ENCODE assay signal across 23 mouse cellular contexts in genomic region chr2:82080678-82081077, GRCm38 (mm10). TPM values are rescaled to one million over a fixed set of nuclear protein-coding genes. Genes with fewer than 3 reads are reported as not detected.
A peak's percentile ranks its signal among the peaks of the same experiment; 100 is the strongest.
DNase-seq lines count a peak whose midpoint lies in the region; ATAC-seq and TF ChIP-seq lines count a peak whose summit lies in the region.
"Had no signal": no experiment of that assay in that cellular context is flagged by ENCODE, and none has a peak within 500 bp of the region (broad histone marks: within the 10 kb centered on the region; RNA-seq: fewer than 3 reads in every experiment).

No protein-coding gene starts in this region.

- no peaks in the 10 kb centered on the region for H3K9me3 ChIP-seq in hindbrain, embryonic 14.5 days (ENCODE audit: control insufficient read depth, low read length)
- H3K9me3 ChIP-seq in hindbrain, embryonic 13.5 days, result no peaks in the 10 kb centered on the region
- no peaks in the 10 kb centered on the region for H3K9me3 ChIP-seq in limb, embryonic 14.5 days (ENCODE audit: control insufficient read depth, low read length)
- H3K9me3 ChIP-seq in limb, embryonic 10.5 days (replicated peaks), result no peaks in the 10 kb centered on the region
- H3K9me3 ChIP-seq: embryonic facial prominence, embryonic 12.5 days; heart, embryonic 15.5 days; hindbrain, embryonic 10.5 days; kidney, embryonic 15.5 days; liver, embryonic 13.5 days; lung, embryonic 15.5 days had no signal

- ATAC-seq in hindbrain, embryonic 14.5 days (ENCODE audit: low FRiP score), result no peak
- ATAC-seq in hindbrain, embryonic 13.5 days (ENCODE audit: low FRiP score), result no peak
- no peak for ATAC-seq in limb, embryonic 14.5 days (ENCODE audit: low FRiP score, low read depth)

- no peak overlapping the region for H3K27ac ChIP-seq in hindbrain, embryonic 14.5 days
- H3K27ac ChIP-seq in hindbrain, embryonic 13.5 days, result no peak overlapping the region
- H3K27ac ChIP-seq in limb, embryonic 14.5 days (replicated peaks; ENCODE audit: low read depth, low read length), result no peak overlapping the region
- no peak overlapping the region for H3K27ac ChIP-seq in limb, embryonic 10.5 days
- H3K27ac ChIP-seq: embryonic facial prominence, embryonic 12.5 days; heart, embryonic 15.5 days; hindbrain, embryonic 10.5 days; kidney, embryonic 15.5 days; left cerebral cortex, adult 2 months; liver, embryonic 13.5 days; lung, embryonic 15.5 days; macrophage had no signal

- no peak overlapping the region for H3K4me2 ChIP-seq in hindbrain, embryonic 14.5 days (replicated peaks)
- no peak overlapping the region for H3K4me2 ChIP-seq in hindbrain, embryonic 13.5 days
- no peak overlapping the region for H3K4me2 ChIP-seq in limb, embryonic 14.5 days (replicated peaks; ENCODE audit: low read depth, low read length, severe bottlenecking)
- H3K4me2 ChIP-seq: embryonic facial prominence, embryonic 12.5 days; heart, embryonic 15.5 days; kidney, embryonic 15.5 days; liver, embryonic 13.5 days; lung, embryonic 15.5 days; midbrain, embryonic 11.5 days had no signal

- no peaks in the 10 kb centered on the region for H3K27me3 ChIP-seq in hindbrain, embryonic 14.5 days (ENCODE audit: control insufficient read depth, insufficient read depth, low read length)
- no peaks in the 10 kb centered on the region for H3K27me3 ChIP-seq in hindbrain, embryonic 13.5 days
- H3K27me3 ChIP-seq in limb, embryonic 14.5 days (ENCODE audit: control insufficient read depth, insufficient read depth, low read length), result no peaks in the 10 kb centered on the region
- no peaks in the 10 kb centered on the region for H3K27me3 ChIP-seq in limb, embryonic 10.5 days (ENCODE audit: low read depth, poor library complexity, severe bottlenecking)
- H3K27me3 ChIP-seq: CH12.LX; embryonic facial prominence, embryonic 12.5 days; heart, embryonic 15.5 days; kidney, embryonic 15.5 days; liver, embryonic 13.5 days; lung, embryonic 15.5 days had no signal

- no peak for TF ChIP-seq CTCF in brain, embryonic 14.5 days (IDR thresholded peaks at IDR 0.05; ENCODE audit: borderline replicate concordance, extremely low read depth, insufficient read depth, insufficient read length)

- DNase-seq in hindbrain, embryonic 14.5 days (ENCODE audit: low spot score), result peak; percentile 60
- DNase-seq in limb, embryonic 14.5 days (ENCODE audit: low spot score), result peak; percentile 12
- DNase-seq in limb, embryonic 10.5 days (ENCODE audit: low spot score), result no peak
- DNase-seq in brain, embryonic 14.5 days (ENCODE audit: low read depth), result peak; percentile 77
- DNase-seq in retina, embryonic 14.5 days (ENCODE audit: low spot score), result peak; percentile 47
- DNase-seq in adrenal gland, adult 2 months, result no peak
- DNase-seq: cerebellum, adult 9-10 months; gastrocnemius, postnatal 25 days; liver, embryonic 13.5 days had no signal

- no peak overlapping the region for H3K9ac ChIP-seq in hindbrain, embryonic 14.5 days
- H3K9ac ChIP-seq in hindbrain, embryonic 13.5 days, result no peak overlapping the region
- H3K9ac ChIP-seq in limb, embryonic 14.5 days (ENCODE audit: low read depth, low read length, severe bottlenecking), result no peak overlapping the region
- H3K9ac ChIP-seq: embryonic facial prominence, embryonic 12.5 days; heart, embryonic 15.5 days; kidney, embryonic 15.5 days; liver, embryonic 13.5 days; lung, embryonic 15.5 days had no signal

- no peaks in the 10 kb centered on the region for H3K36me3 ChIP-seq in hindbrain, embryonic 14.5 days (replicated peaks; ENCODE audit: control insufficient read depth, insufficient read depth)
- H3K36me3 ChIP-seq in hindbrain, embryonic 13.5 days, result no peaks in the 10 kb centered on the region
- no peaks in the 10 kb centered on the region for H3K36me3 ChIP-seq in limb, embryonic 14.5 days (ENCODE audit: control insufficient read depth, insufficient read depth, low read length)
- no peaks in the 10 kb centered on the region for H3K36me3 ChIP-seq in limb, embryonic 10.5 days
- H3K36me3 ChIP-seq: embryonic facial prominence, embryonic 12.5 days; heart, embryonic 15.5 days; hindbrain, embryonic 10.5 days; kidney, embryonic 15.5 days; liver, embryonic 13.5 days; lung, embryonic 15.5 days had no signal

- H3K4me3 ChIP-seq in hindbrain, embryonic 14.5 days (replicated peaks; ENCODE audit: low read length), result no peak overlapping the region
- no peak overlapping the region for H3K4me3 ChIP-seq in hindbrain, embryonic 13.5 days
- no peak overlapping the region for H3K4me3 ChIP-seq in limb, embryonic 14.5 days (replicated peaks; ENCODE audit: low read length)
- H3K4me3 ChIP-seq in limb, embryonic 10.5 days, result no peak overlapping the region
- H3K4me3 ChIP-seq: embryonic facial prominence, embryonic 12.5 days; heart, embryonic 15.5 days; hindbrain, embryonic 10.5 days; kidney, embryonic 15.5 days; left cerebral cortex, adult 2 months; liver, embryonic 13.5 days; lung, embryonic 15.5 days; myocyte had no signal

- H3K4me1 ChIP-seq in hindbrain, embryonic 14.5 days (replicated peaks; ENCODE audit: control insufficient read depth, insufficient read depth, low read length), result no peaks in the 10 kb centered on the region
- no peaks in the 10 kb centered on the region for H3K4me1 ChIP-seq in hindbrain, embryonic 13.5 days (replicated peaks)
- H3K4me1 ChIP-seq in limb, embryonic 14.5 days (ENCODE audit: control insufficient read depth, insufficient read depth, low read length), result no peaks in the 10 kb centered on the region
- no peaks in the 10 kb centered on the region for H3K4me1 ChIP-seq in limb, embryonic 10.5 days
- H3K4me1 ChIP-seq: embryonic facial prominence, embryonic 12.5 days; heart, embryonic 15.5 days; hindbrain, embryonic 10.5 days; kidney, embryonic 15.5 days; liver, embryonic 13.5 days; lung, embryonic 15.5 days had no signal

- 63% methylated on average over 4 of the region's 4 CpGs for WGBS in hindbrain, embryonic 14.5 days
- WGBS in hindbrain, embryonic 13.5 days, result 70% methylated on average over 4 of the region's 4 CpGs
- WGBS in limb, embryonic 14.5 days, result 70% methylated on average over 4 of the region's 4 CpGs
- WGBS in limb, embryonic 10.5 days, result 89% methylated on average over 4 of the region's 4 CpGs

- TF ChIP-seq POLR2A in limb, embryonic 14.5 days (IDR thresholded peaks at IDR 0.05; ENCODE audit: borderline replicate concordance, extremely low read depth, insufficient read depth, insufficient read length), result no peak
- no peak for TF ChIP-seq POLR2A in brain, embryonic 14.5 days (IDR thresholded peaks at IDR 0.05; ENCODE audit: borderline replicate concordance, extremely low read depth, insufficient read depth, insufficient read length, poor library complexity, severe bottlenecking)

RNA-seq across cellular contexts. Expression of gene Zfp804a, which starts 27.7 kb away (rescaled TPM):
- polyA plus RNA-seq in hindbrain, embryonic 14.5 days (2014; fragmentation: Nextera tagmentation; extraction: Ambion mirVana), result 17.2 and 19.2 TPM in 2 replicates
- polyA plus RNA-seq in hindbrain, embryonic 13.5 days (2015; fragmentation: Nextera tagmentation; extraction: Ambion mirVana), result 11.4 and 11.9 TPM in 2 replicates
- 0.60 and 0.91 TPM in 2 replicates for polyA plus RNA-seq in limb, embryonic 14.5 days (2012; rRNA removed)
- 0.73 and 0.93 TPM in 2 replicates for polyA plus RNA-seq in limb, embryonic 14.5 days (2014; fragmentation: Nextera tagmentation; extraction: Ambion mirVana)
- polyA plus RNA-seq in limb, embryonic 10.5 days (2016; fragmentation: Nextera tagmentation; extraction: Ambion mirVana), result 0.26 and 0.90 TPM in 2 replicates
- polyA plus RNA-seq in brain, embryonic 14.5 days (2012; rRNA removed), result 7.5 and 12.4 TPM in 2 replicates
- total RNA-seq in adrenal gland, adult 2 months (2021), result under 1 TPM; 0.17 to 0.21 TPM
- polyA plus RNA-seq in adrenal gland, adult 2 months (2012; rRNA removed), result 0.16 and 0.18 TPM in 2 replicates
- total RNA-seq: CH12.LX; gastrocnemius, postnatal 25 days; heart, adult 8-10 months; MEL had no signal
- polyA plus RNA-seq: macrophage; myocyte; urinary bladder, adult 2 months had no signal

Comparison
In these comparisons a context has a peak if more than half of its experiments do, and no peak if none do; other contexts are left out.
1. DNase-seq: peak in hindbrain, embryonic 14.5 days (single experiment), limb, embryonic 14.5 days (single experiment), brain, embryonic 14.5 days (single experiment) and retina, embryonic 14.5 days (single experiment); none in limb, embryonic 10.5 days (single experiment) and adrenal gland, adult 2 months (single experiment).